ENCODE assay signal across 12 mouse cellular contexts in the genomic region with DNA sequence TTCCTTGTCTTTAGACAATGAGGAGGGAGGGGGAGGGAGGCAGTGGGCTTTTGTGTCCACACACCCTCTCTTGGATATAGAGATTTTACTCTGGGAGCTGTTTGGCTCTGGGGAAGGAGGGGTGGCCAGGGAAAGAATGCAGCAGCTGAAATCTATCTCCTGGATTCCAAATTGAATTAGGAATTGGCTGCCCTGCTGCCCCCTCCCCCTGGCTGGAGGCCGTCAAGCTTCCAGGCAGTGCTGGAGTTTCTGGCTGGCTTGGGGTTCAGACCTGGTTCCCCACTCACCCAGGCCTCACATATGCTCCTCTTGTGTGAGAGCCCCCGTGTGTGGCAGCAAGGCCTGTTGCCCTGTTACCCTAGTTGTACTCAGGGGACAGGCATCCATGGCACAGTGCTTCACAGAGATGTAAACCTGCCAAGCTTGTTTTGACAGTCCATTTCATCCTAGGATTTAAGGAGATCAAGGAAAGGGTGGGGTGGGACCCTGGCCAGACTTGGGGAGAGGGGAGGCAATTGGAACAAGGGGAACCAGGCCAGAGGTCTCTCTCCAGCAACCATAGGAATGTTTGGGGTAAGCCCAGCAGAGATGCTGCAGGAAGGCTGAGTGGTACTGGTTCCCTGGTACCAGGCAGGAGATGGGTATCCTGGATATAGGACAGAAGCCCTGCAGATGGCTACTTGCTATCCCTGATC. TPM values are rescaled to one million over a fixed set of nuclear protein-coding genes. Genes with fewer than 3 reads are reported as not detected.
A peak's percentile ranks its signal among the peaks of the same experiment; 100 is the strongest.
DNase-seq lines count a peak whose midpoint lies in the region; ATAC-seq lines count a peak whose summit lies in the region.
"Had no signal": no experiment of that assay in that cellular context is flagged by ENCODE, and none has a peak within 500 bp of the region (broad histone marks: within the 10 kb centered on the region; RNA-seq: fewer than 3 reads in every experiment).

No protein-coding gene starts in this region.

- no peak for DNase-seq in heart, adult 8-10 months (ENCODE audit: low spot score)
- peak; percentile 62 for DNase-seq in urinary bladder, postnatal 14 days (ENCODE audit: low spot score)
- DNase-seq in urinary bladder, postnatal 10 days (ENCODE audit: low spot score), result no peak
- peak; percentile 84 for DNase-seq in kidney, postnatal 10 days
- no peak for DNase-seq in adrenal gland, adult 18-20 months (ENCODE audit: low spot score in 2 of 2)
- DNase-seq in left cerebral cortex, adult 18-20 months (ENCODE audit: low spot score in 2 of 2), result no peak
- no peak for DNase-seq in adrenal gland, postnatal 14 days
- DNase-seq: cerebellum, adult 9-11 months; thymus, adult 2 months had no signal

- H3K9me3 ChIP-seq in heart, embryonic 16.5 days (replicated peaks; ENCODE audit: control insufficient read depth, low read length), result no peaks in the 10 kb centered on the region
- H3K9me3 ChIP-seq: neural tube, embryonic 12.5 days had no signal

- no peak overlapping the region for H3K9ac ChIP-seq in heart, embryonic 16.5 days (ENCODE audit: low read length)
- H3K9ac ChIP-seq: neural tube, embryonic 12.5 days had no signal

- 39% methylated on average over 2 of the region's 2 CpGs for WGBS in heart, embryonic 16.5 days

- no peak overlapping the region for H3K4me3 ChIP-seq in heart, embryonic 16.5 days (ENCODE audit: low read length)
- H3K4me3 ChIP-seq: heart, adult 2 months; neural tube, embryonic 12.5 days had no signal

- peaks cover 45% of the 10 kb centered on the region for H3K4me1 ChIP-seq in heart, embryonic 16.5 days (ENCODE audit: control insufficient read depth, insufficient read depth, low read length)

- 0 out of 2 replicates have a peak, but pooled peaks cover 2% of the 10 kb centered on the region for H3K27me3 ChIP-seq in heart, embryonic 16.5 days (ENCODE audit: control insufficient read depth, insufficient read depth, low read length)

- ATAC-seq in heart, embryonic 16.5 days (replicated peaks; ENCODE audit: extremely low read depth, insufficient read depth, low FRiP score), result no peak

- peaks cover 9% of the 10 kb centered on the region for H3K36me3 ChIP-seq in heart, embryonic 16.5 days (ENCODE audit: control insufficient read depth, insufficient read depth)

- no peak overlapping the region for H3K4me2 ChIP-seq in heart, embryonic 16.5 days (ENCODE audit: low read depth, low read length)
- H3K4me2 ChIP-seq: neural tube, embryonic 12.5 days had no signal

- H3K27ac ChIP-seq in heart, embryonic 16.5 days (ENCODE audit: low read length), result 0 out of 2 replicates have a peak overlapping the region, but pooled peaks have one; percentile 37
- H3K27ac ChIP-seq: heart, adult 2 months; neural tube, embryonic 12.5 days had no signal

RNA-seq across cellular contexts. Expression of a gene that starts 1.4 kb away (rescaled TPM):
- polyA plus RNA-seq in heart, embryonic 16.5 days (2015; fragmentation: Nextera tagmentation; extraction: Ambion mirVana), result 0.43 and 0.69 TPM in 2 replicates
- total RNA-seq in heart, adult 8-10 months (2022), result under 1 TPM; 0.17 to 0.57 (median 0.26) TPM
- total RNA-seq in adrenal gland, adult 18-20 months (2021), result under 1 TPM; 0.45 to 0.99 TPM
- 1 to 10 TPM; 1.2 to 1.6 TPM for total RNA-seq in left cerebral cortex, adult 18-20 months (2021)
- total RNA-seq in adrenal gland, postnatal 14 days (2021), result 0.98 and 1.4 TPM in 2 replicates

RNA-seq across cellular contexts. Expression of a gene that starts 12.6 kb away (rescaled TPM):
- polyA plus RNA-seq in heart, embryonic 16.5 days (2015; fragmentation: Nextera tagmentation; extraction: Ambion mirVana), result 135 and 146 TPM in 2 replicates
- 10 to 100 TPM; 21.4 to 25.1 (median 23.3) TPM for total RNA-seq in heart, adult 8-10 months (2022)
- 10 to 100 TPM; 26.2 to 29.8 TPM for total RNA-seq in adrenal gland, adult 18-20 months (2021)
- total RNA-seq in left cerebral cortex, adult 18-20 months (2021), result 10 to 100 TPM; 86.0 to 86.7 TPM
- 39.6 and 47.5 TPM in 2 replicates for total RNA-seq in adrenal gland, postnatal 14 days (2021)

RNA-seq across cellular contexts. Expression of a gene that starts 33.9 kb away (rescaled TPM):
- polyA plus RNA-seq in heart, embryonic 16.5 days (2015; fragmentation: Nextera tagmentation; extraction: Ambion mirVana), result 17.5 and 20.2 TPM in 2 replicates
- 10 to 100 TPM; 44.0 to 47.6 (median 46.6) TPM for total RNA-seq in heart, adult 8-10 months (2022)
- total RNA-seq in adrenal gland, adult 18-20 months (2021), result 100 to 1,000 TPM; 124 to 126 TPM
- 10 to 100 TPM; 53.9 to 65.2 TPM for total RNA-seq in left cerebral cortex, adult 18-20 months (2021)
- total RNA-seq in adrenal gland, postnatal 14 days (2021), result 125 and 151 TPM in 2 replicates

RNA-seq across cellular contexts. Expression of a gene that starts 49.9 kb away (rescaled TPM):
- 141 and 147 TPM in 2 replicates for polyA plus RNA-seq in heart, embryonic 16.5 days (2015; fragmentation: Nextera tagmentation; extraction: Ambion mirVana)
- 10 to 100 TPM; 14.2 to 17.0 (median 15.4) TPM for total RNA-seq in heart, adult 8-10 months (2022)
- total RNA-seq in adrenal gland, adult 18-20 months (2021), result 10 to 100 TPM; 17.5 to 20.5 TPM
- total RNA-seq in left cerebral cortex, adult 18-20 months (2021), result 10 to 100 TPM; 14.6 to 19.2 TPM
- 31.2 and 32.9 TPM in 2 replicates for total RNA-seq in adrenal gland, postnatal 14 days (2021)

RNA-seq across cellular contexts. Expression of a gene that starts 57.1 kb away (rescaled TPM):
- polyA plus RNA-seq in heart, embryonic 16.5 days (2015; fragmentation: Nextera tagmentation; extraction: Ambion mirVana), result 47.8 and 49.3 TPM in 2 replicates
- 10 to 100 TPM; 11.0 to 14.2 (median 12.6) TPM for total RNA-seq in heart, adult 8-10 months (2022)
- 10 to 100 TPM; 75.9 to 83.0 TPM for total RNA-seq in adrenal gland, adult 18-20 months (2021)
- total RNA-seq in left cerebral cortex, adult 18-20 months (2021), result 10 to 100 TPM; 61.3 to 66.7 TPM
- total RNA-seq in adrenal gland, postnatal 14 days (2021), result 28.5 and 38.3 TPM in 2 replicates

Comparison
In these comparisons a context has a peak if more than half of its experiments do, and no peak if none do; other contexts are left out.
1. DNase-seq: peak in urinary bladder, postnatal 14 days (single experiment) and kidney, postnatal 10 days (single experiment); none in heart, adult 8-10 months (single experiment), urinary bladder, postnatal 10 days (single experiment), adrenal gland, adult 18-20 months (0 of 2), left cerebral cortex, adult 18-20 months (0 of 2) and adrenal gland, postnatal 14 days (single experiment).